Mouse (Mus musculus) lung, embryonic 15.5 days (tissue): ENCODE measurements around the gene Dmc1. TPM values are rescaled to one million over a fixed set of nuclear protein-coding genes. Genes with fewer than 3 reads are reported as not detected.

Source experiments
- ATAC-seq: fragments of 200-750 bp; cut with Nextera tagmentation; 2 replicates; pipeline ENCODE4 v1.8.0; 2017; ENCODE audit warnings: moderate number of reproducible peaks, borderline replicate concordance; ENCODE audit not compliant: low FRiP score, low TSS enrichment; ENCODE audit errors: extremely low read depth
- H3K27ac ChIP-seq: fragments of 300-500 bp; sonication (generic); 2 replicates; pipeline ENCODE4 v1.5.1; 2015; ENCODE audit warnings: moderate library complexity, mild to moderate bottlenecking, inconsistent platforms
- H3K27me3 ChIP-seq: fragments of 300-500 bp; sonication (generic); 2 replicates; pipeline ENCODE4 v1.6.1; 2015; ENCODE audit warnings: inconsistent platforms
- H3K36me3 ChIP-seq: fragments of 300-500 bp; sonication (generic); 2 replicates; pipeline ENCODE4 v1.6.1; 2015; ENCODE audit warnings: inconsistent platforms
- H3K4me1 ChIP-seq: fragments of 300-500 bp; sonication (generic); 2 replicates; pipeline ENCODE4 v1.6.1; 2015; ENCODE audit warnings: inconsistent platforms
- H3K4me2 ChIP-seq: fragments of 300-500 bp; sonication (generic); 2 replicates; pipeline ENCODE4 v1.6.1; 2015; ENCODE audit warnings: inconsistent platforms, mild to moderate bottlenecking, moderate library complexity
- H3K4me3 ChIP-seq: fragments of 300-500 bp; sonication (generic); 2 replicates; pipeline ENCODE4 v1.5.1; 2015; ENCODE audit warnings: mild to moderate bottlenecking, inconsistent platforms
- H3K9ac ChIP-seq: fragments of 300-500 bp; sonication (generic); 2 replicates; pipeline ENCODE4 v1.6.1; 2015; ENCODE audit warnings: inconsistent platforms
- H3K9me3 ChIP-seq: fragments of 300-500 bp; sonication (generic); 2 replicates; pipeline ENCODE4 v1.6.1; 2016; ENCODE audit warnings: inconsistent platforms
- WGBS: fragments of 180-500 bp; shearing (Covaris S2); methylation state at CpG from one replicate; pipeline ENCODE4 v1.1.7; 2015; 5-methylcytosine and 5-hydroxymethylcytosine counted together
- polyA plus RNA-seq: library from polyadenylated mRNA; unstranded; fragments of >200 nt; fragmentation: Nextera tagmentation; extraction: Ambion mirVana; gene quantifications from 2 replicates; pipeline ENCODE4 v1.2.1, GENCODE M21; 2015

Dmc1 gene
- polyA plus RNA-seq, 1 experiment from 2014 or later, result 3.3 TPM

- 52% methylated on average over 5 of the region's 5 CpGs for WGBS
- ATAC-seq, result peak; percentile 42; the same call in 1 of the 2 replicates
- H3K9ac ChIP-seq, result no peak overlapping the region
- H3K9me3 ChIP-seq, result no peaks in the 10 kb centered on the region
- no peaks in the 10 kb centered on the region for H3K4me1 ChIP-seq
- H3K27me3 ChIP-seq, result peaks cover 3% of the 10 kb centered on the region; the same call in 1 of the 2 replicates
- H3K4me2 ChIP-seq, result no peak overlapping the region
- peak overlapping the region; percentile 61 for H3K27ac ChIP-seq
- H3K36me3 ChIP-seq, result no peaks in the 10 kb centered on the region
- no peak overlapping the region for H3K4me3 ChIP-seq
These were observed 52.3 kb downstream of the Dmc1 start for GRCm38 (mm10) chr15:79552566-79552965.

GRCm38 (mm10) chr15:79548226-79548625, 56.7 kb downstream of the Dmc1 start:
- Histone ChIP-seq H3K4me3 (no peak overlapping the region), H3K36me3 (peaks cover 12% of the 10 kb centered on the region), H3K4me1 (peaks cover 21% of the 10 kb centered on the region), H3K9me3 (no peaks in the 10 kb centered on the region), H3K9ac (no peak overlapping the region), H3K27ac (no peak overlapping the region), H3K27me3 (peaks cover 3% of the 10 kb centered on the region; the same call in 1 of the 2 replicates), H3K4me2 (no peak overlapping the region)
- WGBS, result 95% methylated on average over 2 of the region's 2 CpGs
- no peak for ATAC-seq

- WGBS, result 76% methylated on average over 17 of the region's 17 CpGs
- Histone ChIP-seq H3K36me3 (peaks cover 21% of the 10 kb centered on the region), H3K9me3 (no peaks in the 10 kb centered on the region), H3K4me1 (peaks cover 21% of the 10 kb centered on the region), H3K4me2 (peak overlapping the region; percentile 78), H3K9ac (0 out of 2 replicates have a peak overlapping the region, but pooled peaks have one; percentile 61), H3K27me3 (peaks cover 3% of the 10 kb centered on the region; the same call in 1 of the 2 replicates), H3K27ac (peak overlapping the region; percentile 97), H3K4me3 (peak overlapping the region; percentile 90)
- ATAC-seq, result no peak
These were observed 57.6 kb downstream of the Dmc1 start for GRCm38 (mm10) chr15:79547289-79547820.

- Histone ChIP-seq H3K27ac (peak within 1 kb of the TSS; percentile 97), H3K36me3 (peaks cover 28% of the 10 kb centered on the region), H3K9me3 (no peaks in the 10 kb centered on the region), H3K4me3 (peak within 1 kb of the TSS; percentile 90), H3K27me3 (peaks cover 3% of the 10 kb centered on the region; the same call in 1 of the 2 replicates), H3K4me2 (peak within 1 kb of the TSS; percentile 78), H3K4me1 (peaks cover 21% of the 10 kb centered on the region), H3K9ac (peak within 1 kb of the TSS; percentile 98)
- 2% methylated on average over 84 of the region's 84 CpGs for WGBS
- ATAC-seq, result peak; percentile 97
These were observed 58.3 kb downstream of the Dmc1 start, which contains the start of gene Ddx17 for GRCm38 (mm10) chr15:79546410-79547288. Ddx17 (minus strand) TSS chr15:79546741.

- Histone ChIP-seq H3K36me3 (peaks cover 33% of the 10 kb centered on the region), H3K9me3 (no peaks in the 10 kb centered on the region), H3K27me3 (peaks cover 3% of the 10 kb centered on the region; the same call in 1 of the 2 replicates), H3K4me1 (peaks cover 21% of the 10 kb centered on the region), H3K27ac (peak overlapping the region; percentile 97), H3K4me2 (peak overlapping the region; percentile 78), H3K4me3 (peak overlapping the region; percentile 90), H3K9ac (peak overlapping the region; percentile 98)
- WGBS, result under 1% methylated on average over 52 of the region's 52 CpGs
- peak; percentile 80 for ATAC-seq
These were observed 58.9 kb downstream of the Dmc1 start for GRCm38 (mm10) chr15:79545921-79546399.

GRCm38 (mm10) chr15:79545496-79545895, 59.4 kb downstream of the Dmc1 start:
- Histone ChIP-seq H3K27ac (peak overlapping the region; percentile 97), H3K4me1 (peaks cover 21% of the 10 kb centered on the region), H3K9ac (peak overlapping the region; percentile 98), H3K36me3 (peaks cover 38% of the 10 kb centered on the region), H3K4me3 (peak overlapping the region; percentile 90), H3K27me3 (peaks cover 3% of the 10 kb centered on the region; the same call in 1 of the 2 replicates), H3K4me2 (peak overlapping the region; percentile 78), H3K9me3 (no peaks in the 10 kb centered on the region)
- WGBS, result 0% methylated on average over 3 of the region's 3 CpGs
- ATAC-seq, result no peak

DNA sequence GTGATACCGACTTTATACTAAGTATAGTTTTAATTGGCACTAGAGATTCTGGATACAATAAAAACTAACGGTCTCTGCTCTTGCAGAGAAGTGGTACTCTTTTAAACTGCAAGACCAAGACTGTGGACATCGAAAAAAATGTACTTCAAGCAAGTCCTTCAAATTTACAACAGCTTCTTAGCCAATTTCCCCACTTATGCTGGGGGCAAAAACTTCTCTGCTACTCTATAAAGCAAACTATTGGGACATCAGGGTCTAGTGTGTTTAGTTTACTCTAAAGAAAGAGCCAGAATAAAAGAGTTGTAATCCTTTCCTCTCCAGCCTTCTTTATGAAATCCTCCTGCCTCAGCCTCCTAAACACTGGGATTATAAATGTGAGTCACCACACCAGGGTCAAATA, 60.9 kb downstream of the Dmc1 start:
- WGBS, result 76% methylated on average over 3 of the region's 3 CpGs
- Histone ChIP-seq H3K36me3 (peaks cover 53% of the 10 kb centered on the region), H3K4me3 (peak overlapping the region; percentile 90; the same call in 1 of the 2 replicates), H3K27me3 (no peaks in the 10 kb centered on the region), H3K4me2 (peak overlapping the region; percentile 78), H3K4me1 (peaks cover 25% of the 10 kb centered on the region), H3K9ac (no peak overlapping the region), H3K9me3 (no peaks in the 10 kb centered on the region), H3K27ac (no peak overlapping the region)
- no peak for ATAC-seq

GRCm38 (mm10) chr15:79533796-79534195, 71.1 kb downstream of the Dmc1 start:
- 76% methylated on average over 3 of the region's 3 CpGs for WGBS
- H3K36me3 ChIP-seq, result peaks cover 97% of the 10 kb centered on the region
- no peaks in the 10 kb centered on the region for H3K4me1 ChIP-seq
- H3K9ac ChIP-seq, result no peak overlapping the region
- H3K4me2 ChIP-seq, result no peak overlapping the region
- no peak overlapping the region for H3K4me3 ChIP-seq
- H3K9me3 ChIP-seq, result no peaks in the 10 kb centered on the region
- H3K27ac ChIP-seq, result no peak overlapping the region
- no peaks in the 10 kb centered on the region for H3K27me3 ChIP-seq
- ATAC-seq, result no peak

DNA sequence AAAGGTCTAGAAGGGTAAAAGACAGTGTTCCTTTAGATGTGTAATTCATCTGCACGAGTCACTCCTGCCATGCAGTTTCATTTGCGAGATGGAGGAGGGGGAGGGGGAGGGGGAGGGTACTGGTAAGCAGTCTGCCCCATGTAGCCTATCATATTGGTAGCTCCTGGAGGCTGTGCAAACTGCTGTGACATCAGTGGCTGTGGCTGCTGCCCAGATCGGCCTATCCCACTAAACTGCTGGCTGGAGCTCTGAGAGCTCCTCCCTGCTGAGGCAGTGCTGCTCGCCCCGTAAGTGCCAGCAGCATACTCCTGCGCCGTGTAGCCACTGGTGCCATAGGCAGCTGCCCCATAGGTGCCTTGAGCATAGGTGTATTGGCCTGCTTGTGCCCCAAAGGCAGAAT, 75.0 kb downstream of the Dmc1 start:
- H3K27ac ChIP-seq, result no peak overlapping the region
- H3K27me3 ChIP-seq, result no peaks in the 10 kb centered on the region
- peaks cover 88% of the 10 kb centered on the region for H3K36me3 ChIP-seq
- no peak overlapping the region for H3K4me3 ChIP-seq
- H3K9me3 ChIP-seq, result no peaks in the 10 kb centered on the region
- H3K4me2 ChIP-seq, result no peak overlapping the region
- 72% methylated on average over 7 of the region's 7 CpGs for WGBS
- ATAC-seq, result no peak
- no peak overlapping the region for H3K9ac ChIP-seq
- no peaks in the 10 kb centered on the region for H3K4me1 ChIP-seq

- Histone ChIP-seq H3K4me2 (no peak overlapping the region), H3K36me3 (peaks cover 78% of the 10 kb centered on the region), H3K9ac (no peak overlapping the region), H3K27ac (no peak overlapping the region), H3K4me3 (no peak overlapping the region), H3K27me3 (no peaks in the 10 kb centered on the region), H3K4me1 (no peaks in the 10 kb centered on the region), H3K9me3 (no peaks in the 10 kb centered on the region)
- WGBS, result 53% methylated on average over 5 of the region's 5 CpGs
- ATAC-seq, result no peak
These were observed 76.8 kb downstream of the Dmc1 start for GRCm38 (mm10) chr15:79527991-79528639.

- H3K27ac ChIP-seq, result no peak overlapping the region
- no peaks in the 10 kb centered on the region for H3K4me1 ChIP-seq
- H3K4me2 ChIP-seq, result no peak overlapping the region
- no peak for ATAC-seq
- peaks cover 74% of the 10 kb centered on the region for H3K36me3 ChIP-seq
- 64% methylated on average over 4 of the region's 4 CpGs for WGBS
- H3K9me3 ChIP-seq, result no peaks in the 10 kb centered on the region
- H3K27me3 ChIP-seq, result no peaks in the 10 kb centered on the region
- H3K9ac ChIP-seq, result no peak overlapping the region
- no peak overlapping the region for H3K4me3 ChIP-seq
These were observed 77.7 kb downstream of the Dmc1 start for GRCm38 (mm10) chr15:79527192-79527591.
